Comparison of ENCODE assay signal across 1 mouse cellular context in the genomic region with DNA sequence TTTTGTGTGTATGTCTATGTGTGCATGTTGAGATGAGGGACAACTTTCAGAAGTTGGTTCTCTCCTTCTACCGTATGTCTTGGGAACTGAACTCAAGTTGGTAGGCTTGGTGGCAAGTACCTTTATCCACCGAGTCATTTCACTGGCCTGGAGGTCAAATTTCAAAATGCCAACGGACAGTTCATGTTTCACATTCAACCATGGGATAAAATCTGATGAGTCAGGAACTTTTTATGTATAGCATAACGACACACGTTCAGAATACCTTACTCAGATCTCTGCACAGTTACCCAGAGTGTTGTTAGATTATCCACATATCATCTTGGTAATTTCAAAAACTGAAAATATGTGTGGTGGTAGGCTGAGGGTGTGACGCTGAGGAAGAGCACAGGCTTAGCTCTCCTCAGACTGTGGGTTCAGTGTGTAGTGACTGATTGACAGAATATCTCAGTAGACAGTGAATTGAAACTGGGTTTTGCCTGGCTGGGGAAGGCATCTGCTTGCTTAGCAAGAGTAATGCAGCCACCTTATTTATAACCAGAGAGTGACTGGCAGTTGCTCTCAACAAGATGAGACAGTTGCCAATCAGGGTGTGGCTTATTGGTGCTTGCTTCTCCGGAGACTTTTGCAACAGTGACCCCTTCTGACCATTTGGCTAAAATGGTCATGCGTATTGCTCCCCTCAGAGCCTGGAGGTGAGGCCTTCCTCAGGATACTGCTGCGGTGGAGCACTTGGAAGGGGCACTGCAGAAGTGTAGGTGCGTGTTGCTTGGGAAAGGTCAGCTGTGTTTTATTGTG.
TF ChIP-seq lines count a peak whose summit lies in the region.

No protein-coding gene starts in this region.

TF ChIP-seq in CH12.LX, 34 proteins besides CTCF, POLR2A, EP300 and RAD21 (continued from another document):
- TF ChIP-seq SIN3A (IDR thresholded peaks at IDR 0.05; ENCODE audit: low read length), result no peak
- no peak for TF ChIP-seq UBTF (IDR thresholded peaks at IDR 0.05; ENCODE audit: low read depth, low read length)
- TF ChIP-seq NELFE (IDR thresholded peaks at IDR 0.05; ENCODE audit: low read depth, low read length), result no peak
- no peak for TF ChIP-seq ZNF384 (IDR thresholded peaks at IDR 0.05; ENCODE audit: low read depth, low read length)
- TF ChIP-seq MYC (IDR thresholded peaks at IDR 0.05; ENCODE audit: low read depth, low read length), result peak; percentile 54; the same call in 1 of the 2 replicates
- no peak for TF ChIP-seq PAX5 (IDR thresholded peaks at IDR 0.05; ENCODE audit: low read length)
- no peak for TF ChIP-seq HCFC1 (IDR thresholded peaks at IDR 0.05; ENCODE audit: low read depth, low read length)
- no peak for TF ChIP-seq RCOR1 (conservative IDR thresholded peaks at IDR 0.05; ENCODE audit: low read depth, low read length)
- TF ChIP-seq JUN (IDR thresholded peaks at IDR 0.05; ENCODE audit: insufficient read depth, low read depth, low read length), result no peak
- TF ChIP-seq MAZ (IDR thresholded peaks at IDR 0.05; ENCODE audit: low read depth, low read length), result no peak
- no peak for TF ChIP-seq USF1 (IDR thresholded peaks at IDR 0.05; ENCODE audit: low read depth, low read length)
- TF ChIP-seq NRF1 (IDR thresholded peaks at IDR 0.05; ENCODE audit: low read depth, low read length), result peak; percentile 64
